Mouse (Mus musculus) G1E (cell line): ENCODE measurements around the gene Trim47.
A peak's percentile ranks its signal among the peaks of the same experiment; 100 is the strongest.

Experiments used
- CTCF ChIP-seq: IDR thresholded peaks from 2 replicates; pipeline ENCODE4 v1.5.1; 2012; ENCODE audit warnings: low read depth, low read length, inconsistent platforms, mixed read lengths
- GATA1 ChIP-seq: IDR thresholded peaks from 2 replicates; pipeline ENCODE4 v1.6.1; 2012; ENCODE audit warnings: borderline replicate concordance, low read length, inconsistent platforms, mixed read lengths
- POLR2AphosphoS5 ChIP-seq: IDR thresholded peaks from 2 replicates; pipeline ENCODE4 v1.6.1; 2012; ENCODE audit warnings: low read depth, low read length, inconsistent platforms; ENCODE audit not compliant: insufficient replicate concordance

DNA sequence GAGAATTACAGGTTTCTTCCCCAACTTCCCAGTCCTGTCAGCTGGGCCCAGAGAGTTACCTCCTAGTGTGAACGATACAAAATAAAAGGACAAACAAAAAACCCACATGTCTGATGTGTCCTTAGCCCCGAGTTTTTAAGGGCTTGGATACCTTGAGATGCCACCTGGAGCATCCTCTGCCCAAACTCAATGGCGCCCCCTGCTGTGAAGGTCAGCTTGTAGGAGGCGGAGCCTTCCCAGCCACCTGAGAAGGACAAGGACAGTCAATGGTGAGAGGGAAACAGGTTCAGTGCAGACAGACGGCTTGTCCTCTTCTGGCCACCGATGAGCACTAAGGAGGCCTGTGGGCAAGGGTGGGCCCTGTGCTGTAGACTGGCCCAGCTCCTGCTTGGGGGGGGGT is 45.9 kb downstream of the Trim47 start:
- peak; percentile 48; the same call in 1 of the 2 replicates for TF ChIP-seq CTCF
- no peak for TF ChIP-seq GATA1
- no peak for TF ChIP-seq POLR2AphosphoS5
